Mouse (Mus musculus) midbrain, embryonic 16.5 days (tissue): ENCODE measurements around the gene Dntt. TPM values are rescaled to one million over a fixed set of nuclear protein-coding genes. Genes with fewer than 3 reads are reported as not detected.

ENCODE experiments used
- ATAC-seq: fragments of 200-750 bp; cut with Nextera tagmentation; 2 replicates; pipeline ENCODE4 v1.8.0; 2017; ENCODE audit warnings: moderate TSS enrichment
- H3K27ac ChIP-seq: fragments of 300-500 bp; sonication (generic); 2 replicates; pipeline ENCODE4 v1.5.1; 2014; ENCODE audit warnings: mild to moderate bottlenecking, low read length, mixed read lengths
- H3K27me3 ChIP-seq: fragments of 300-500 bp; sonication (generic); 2 replicates; pipeline ENCODE4 v1.6.1; 2014; ENCODE audit warnings: low read depth, low read length, mixed read lengths; ENCODE audit not compliant: control insufficient read depth, insufficient read depth
- H3K36me3 ChIP-seq: fragments of 300-500 bp; sonication (generic); 2 replicates; pipeline ENCODE4 v1.6.1; 2014; ENCODE audit warnings: mild to moderate bottlenecking, low read length, moderate library complexity, mixed read lengths; ENCODE audit not compliant: control insufficient read depth, insufficient read depth
- H3K4me1 ChIP-seq: fragments of 300-500 bp; sonication (generic); 2 replicates; pipeline ENCODE4 v1.6.1; 2014; ENCODE audit warnings: mild to moderate bottlenecking, low read length, mixed read lengths; ENCODE audit not compliant: control insufficient read depth, insufficient read depth
- H3K4me2 ChIP-seq: fragments of 300-500 bp; sonication (generic); 2 replicates; pipeline ENCODE4 v1.6.1; 2014; ENCODE audit warnings: mild to moderate bottlenecking, low read length, mixed read lengths
- H3K4me3 ChIP-seq: fragments of 300-500 bp; sonication (generic); 2 replicates; pipeline ENCODE4 v1.5.1; 2014; ENCODE audit warnings: low read depth, mild to moderate bottlenecking, low read length, moderate library complexity, mixed read lengths
- H3K9ac ChIP-seq: fragments of 300-500 bp; sonication (generic); 2 replicates; pipeline ENCODE4 v1.6.1; 2014; ENCODE audit warnings: low read depth, low read length, mixed read lengths
- H3K9me3 ChIP-seq: fragments of 300-500 bp; sonication (generic); replicated peaks from 2 replicates; pipeline ENCODE4 v1.6.1; 2014; ENCODE audit warnings: mild to moderate bottlenecking, low read length, mixed read lengths; ENCODE audit not compliant: control insufficient read depth, poor library complexity, severe bottlenecking
- WGBS: fragments of 180-500 bp; shearing (Covaris S2); extraction: QIAGEN DNeasy Blood & Tissue Kit; methylation state at CpG from one replicate; pipeline ENCODE4 v1.1.7; 2014; 5-methylcytosine and 5-hydroxymethylcytosine counted together
- polyA plus RNA-seq: library from polyadenylated mRNA; unstranded; fragments of >200 nt; fragmentation: Nextera tagmentation; extraction: Ambion mirVana; gene quantifications from 2 replicates; pipeline ENCODE4 v1.2.1, GENCODE M21; 2015

Dntt gene
- polyA plus RNA-seq, 1 experiment from 2014 or later = 0.21 TPM

DNA sequence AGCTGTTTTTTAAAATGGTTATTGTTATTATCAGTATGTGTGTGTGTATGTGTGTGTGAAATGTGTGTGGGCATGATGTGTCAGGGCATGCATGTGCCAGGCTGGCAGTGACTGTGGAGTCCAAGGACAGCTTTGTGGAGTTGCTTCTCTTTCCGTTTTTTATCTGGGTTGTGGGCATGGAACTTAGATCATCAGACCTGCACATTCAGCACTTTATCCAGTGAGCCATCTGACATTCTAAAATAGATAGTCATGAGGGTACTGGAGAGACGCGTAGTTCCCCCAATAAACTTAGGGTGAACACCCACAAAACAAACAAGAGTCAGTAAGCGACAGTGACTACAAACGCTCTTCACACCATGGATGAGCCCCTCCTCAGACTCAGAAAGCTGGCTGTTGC is 35.7 kb upstream of the Dntt start:
- Histone ChIP-seq H3K4me3 (no peak overlapping the region), H3K4me1 (no peaks in the 10 kb centered on the region), H3K4me2 (no peak overlapping the region), H3K9ac (no peak overlapping the region), H3K27me3 (no peaks in the 10 kb centered on the region), H3K36me3 (no peaks in the 10 kb centered on the region), H3K9me3 (no peaks in the 10 kb centered on the region), H3K27ac (no peak overlapping the region)
- WGBS = 92% methylated on average over 5 of the region's 5 CpGs
- ATAC-seq = no peak

DNA sequence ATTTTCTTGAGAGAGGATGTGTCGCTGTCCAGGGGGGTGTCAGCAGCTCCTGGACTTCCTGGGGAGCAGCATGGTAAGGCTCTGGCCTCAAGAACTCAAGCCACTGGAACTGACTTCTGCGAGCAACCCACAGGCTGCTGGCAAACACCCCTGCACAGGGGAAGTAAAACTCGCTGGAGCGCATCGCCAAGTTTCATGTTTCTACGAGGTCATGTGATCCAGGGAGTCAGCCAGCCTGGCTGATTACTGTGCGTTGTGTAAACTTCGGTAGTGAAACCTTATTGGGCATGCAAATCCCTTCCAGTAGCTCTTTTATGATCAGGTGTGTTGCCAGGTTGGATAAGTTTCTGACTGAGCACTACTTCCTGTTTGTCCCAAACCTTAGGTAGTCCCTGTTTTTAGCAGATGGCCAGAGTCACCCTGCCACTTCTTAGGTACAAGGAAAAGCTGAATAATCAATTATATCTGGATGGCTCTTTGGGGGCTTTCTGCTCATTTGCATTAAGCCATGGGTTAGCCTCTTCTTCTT is 35.0 kb upstream of the Dntt start, which contains the start of gene Blnk:
Gene Blnk (minus strand): TSS at position 479 of the 529 bp plus-strand sequence.
- H3K9ac ChIP-seq = no peak within 1 kb of the TSS
- no peaks in the 10 kb centered on the region for H3K9me3 ChIP-seq
- WGBS = 55% methylated on average over 8 of the region's 8 CpGs
- no peak within 1 kb of the TSS for H3K27ac ChIP-seq
- H3K36me3 ChIP-seq = no peaks in the 10 kb centered on the region
- ATAC-seq = no peak
- no peak within 1 kb of the TSS for H3K4me3 ChIP-seq
- H3K4me2 ChIP-seq = no peak within 1 kb of the TSS
- H3K27me3 ChIP-seq = no peaks in the 10 kb centered on the region
- H3K4me1 ChIP-seq = no peaks in the 10 kb centered on the region

DNA sequence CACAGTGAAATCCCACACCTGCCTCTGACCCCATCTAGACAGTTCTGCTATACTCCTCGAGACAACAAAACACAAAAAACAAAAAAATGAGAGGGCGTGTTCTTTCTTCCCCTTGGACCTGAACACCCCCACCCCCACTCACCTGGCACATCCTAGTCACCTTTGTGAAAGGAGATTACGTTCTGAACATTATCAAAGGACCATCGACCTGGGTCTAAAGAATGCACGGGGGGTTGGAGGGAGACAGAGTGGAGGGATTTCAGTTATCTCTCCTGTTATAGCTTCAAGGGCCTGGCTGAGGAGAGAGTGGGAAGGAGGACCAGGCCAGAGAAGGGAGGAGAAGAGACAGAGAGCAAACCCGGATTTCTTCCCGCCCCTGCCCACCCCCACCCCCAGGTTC is 34.2 kb upstream of the Dntt start:
- 74% methylated on average over 7 of the region's 7 CpGs for WGBS
- no peak overlapping the region for H3K9ac ChIP-seq
- H3K9me3 ChIP-seq = no peaks in the 10 kb centered on the region
- H3K4me1 ChIP-seq = no peaks in the 10 kb centered on the region
- H3K4me2 ChIP-seq = no peak overlapping the region
- ATAC-seq = no peak
- H3K36me3 ChIP-seq = no peaks in the 10 kb centered on the region
- H3K27me3 ChIP-seq = no peaks in the 10 kb centered on the region
- no peak overlapping the region for H3K4me3 ChIP-seq
- H3K27ac ChIP-seq = no peak overlapping the region

GRCm38 (mm10) chr19:40995449-40996401 is 33.4 kb upstream of the Dntt start:
- Histone ChIP-seq H3K4me3 (no peak overlapping the region), H3K9me3 (no peaks in the 10 kb centered on the region), H3K4me1 (no peaks in the 10 kb centered on the region), H3K36me3 (no peaks in the 10 kb centered on the region), H3K27me3 (no peaks in the 10 kb centered on the region), H3K27ac (no peak overlapping the region), H3K9ac (no peak overlapping the region), H3K4me2 (no peak overlapping the region)
- WGBS = 61% methylated on average over 21 of the region's 21 CpGs
- ATAC-seq = no peak

GRCm38 (mm10) chr19:40996722-40997121 is 32.4 kb upstream of the Dntt start:
- Histone ChIP-seq H3K27ac (no peak overlapping the region), H3K27me3 (no peaks in the 10 kb centered on the region), H3K4me2 (no peak overlapping the region), H3K4me1 (no peaks in the 10 kb centered on the region), H3K36me3 (no peaks in the 10 kb centered on the region), H3K9me3 (no peaks in the 10 kb centered on the region), H3K9ac (no peak overlapping the region), H3K4me3 (no peak overlapping the region)
- no peak for ATAC-seq
- WGBS = 89% methylated on average over 6 of the region's 6 CpGs

DNA sequence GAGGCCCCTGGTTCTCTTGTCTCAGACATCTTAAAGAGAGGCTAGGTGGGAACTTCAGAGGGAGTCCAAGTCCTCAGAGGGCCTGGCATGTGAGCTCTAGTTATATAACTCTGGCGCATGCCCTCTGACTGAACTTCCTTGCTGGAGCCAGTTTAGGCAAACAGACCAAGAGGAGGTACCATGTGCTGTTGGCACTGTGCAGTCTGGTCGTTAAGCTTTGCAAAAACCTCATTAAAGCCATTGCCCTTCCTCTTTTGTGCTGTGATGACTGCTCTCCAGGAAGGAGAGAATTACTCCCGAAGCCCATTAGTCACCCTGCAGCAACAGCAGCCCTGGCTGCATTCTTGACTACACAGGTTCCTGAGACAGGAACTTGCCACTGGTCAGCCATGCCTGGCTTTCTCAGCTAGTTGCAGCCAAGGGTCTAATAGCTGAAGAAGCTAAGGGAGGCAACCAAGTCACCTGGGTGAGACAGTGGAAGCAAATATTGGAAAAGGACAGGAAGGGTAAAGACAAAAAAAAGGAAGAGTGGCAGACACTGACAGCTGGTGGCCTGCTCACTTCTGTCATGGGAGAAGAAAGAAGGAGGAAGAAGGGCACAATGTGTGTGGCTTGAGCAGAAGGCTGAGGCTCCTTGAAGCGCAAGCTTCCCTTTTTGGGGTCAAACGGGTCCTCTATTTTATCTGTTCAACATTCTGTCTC is 30.5 kb upstream of the Dntt start:
- ATAC-seq = no peak
- no peaks in the 10 kb centered on the region for H3K4me1 ChIP-seq
- no peak overlapping the region for H3K4me2 ChIP-seq
- no peak overlapping the region for H3K27ac ChIP-seq
- H3K36me3 ChIP-seq = no peaks in the 10 kb centered on the region
- H3K4me3 ChIP-seq = no peak overlapping the region
- no peaks in the 10 kb centered on the region for H3K27me3 ChIP-seq
- no peaks in the 10 kb centered on the region for H3K9me3 ChIP-seq
- 67% methylated on average over 5 of the region's 5 CpGs for WGBS
- no peak overlapping the region for H3K9ac ChIP-seq

- 65% methylated on average over 3 of the region's 3 CpGs for WGBS
- Histone ChIP-seq H3K9ac (no peak overlapping the region), H3K27ac (no peak overlapping the region), H3K4me3 (no peak overlapping the region), H3K36me3 (no peaks in the 10 kb centered on the region), H3K4me2 (no peak overlapping the region), H3K4me1 (no peaks in the 10 kb centered on the region), H3K27me3 (no peaks in the 10 kb centered on the region), H3K9me3 (no peaks in the 10 kb centered on the region)
- ATAC-seq = no peak
Measured at GRCm38 (mm10) chr19:40999569-40999968, 29.5 kb upstream of the Dntt start.

DNA sequence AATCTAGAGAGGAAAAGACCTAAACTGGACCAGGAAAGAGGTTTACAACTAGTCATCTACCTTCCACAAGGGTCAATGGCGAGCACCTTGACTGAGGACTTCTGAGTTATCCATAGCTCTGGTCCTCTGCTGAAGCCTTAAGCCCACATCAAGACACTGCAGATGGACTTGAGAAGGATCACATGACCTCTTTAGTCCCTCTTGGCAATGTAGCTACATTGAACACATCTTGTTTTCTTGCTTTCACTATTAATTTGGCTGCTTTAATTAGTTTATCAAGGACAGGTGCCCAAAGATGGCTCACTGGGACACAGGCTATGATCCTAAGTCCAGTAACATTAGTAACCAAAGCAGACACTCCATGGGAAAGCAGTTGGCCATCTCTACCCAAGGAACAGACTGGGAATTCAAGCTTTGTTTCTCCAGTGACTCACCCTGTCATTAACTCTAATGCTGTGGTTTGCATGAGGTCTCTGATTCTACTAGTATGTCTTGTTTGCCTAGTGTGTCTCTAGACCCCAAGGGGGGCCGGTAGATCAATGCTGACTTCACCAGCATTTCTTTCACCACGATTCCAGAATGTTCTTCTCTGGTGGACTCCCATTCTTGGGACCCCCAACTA is 25.3 kb upstream of the Dntt start:
- Histone ChIP-seq H3K4me1 (no peaks in the 10 kb centered on the region), H3K27me3 (no peaks in the 10 kb centered on the region), H3K36me3 (no peaks in the 10 kb centered on the region), H3K9me3 (no peaks in the 10 kb centered on the region), H3K9ac (no peak overlapping the region), H3K4me3 (no peak overlapping the region), H3K27ac (no peak overlapping the region), H3K4me2 (no peak overlapping the region)
- 93% methylated on average over 3 of the region's 3 CpGs for WGBS
- ATAC-seq = no peak
